Mouse (Mus musculus): ENCODE measurements around the gene S100a14.

Gene S100a14

DNA sequence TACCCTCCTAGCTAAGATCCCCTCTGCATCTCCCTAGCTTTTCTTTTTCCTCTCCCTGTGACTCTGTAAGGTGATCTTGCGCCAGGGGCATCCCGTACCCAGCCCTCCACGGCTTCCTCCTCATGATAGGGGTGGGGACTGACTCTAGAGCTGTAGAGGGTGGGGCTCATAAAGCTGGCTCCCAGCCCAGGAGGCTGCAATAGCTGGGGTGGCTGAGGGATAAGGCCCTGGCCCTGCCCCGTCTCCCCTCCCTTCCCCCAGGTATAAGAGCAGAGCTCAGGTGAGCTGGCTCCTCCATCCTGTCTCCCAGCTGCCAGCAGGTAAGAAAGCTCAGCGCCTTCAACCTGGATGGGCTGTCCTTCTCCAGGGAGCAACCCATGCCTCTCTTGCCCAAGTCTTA, at the start of gene S100a14:
TSS of gene S100a14 (plus strand) at position 277 of the 400 bp plus-strand sequence.
- in situ Hi-C loops (cut with MboI, MseI), result loop anchor here (5.0 kb wide), 1 partner anchor 86 kb away; the partner anchor contains the start of gene S100a6

DNA sequence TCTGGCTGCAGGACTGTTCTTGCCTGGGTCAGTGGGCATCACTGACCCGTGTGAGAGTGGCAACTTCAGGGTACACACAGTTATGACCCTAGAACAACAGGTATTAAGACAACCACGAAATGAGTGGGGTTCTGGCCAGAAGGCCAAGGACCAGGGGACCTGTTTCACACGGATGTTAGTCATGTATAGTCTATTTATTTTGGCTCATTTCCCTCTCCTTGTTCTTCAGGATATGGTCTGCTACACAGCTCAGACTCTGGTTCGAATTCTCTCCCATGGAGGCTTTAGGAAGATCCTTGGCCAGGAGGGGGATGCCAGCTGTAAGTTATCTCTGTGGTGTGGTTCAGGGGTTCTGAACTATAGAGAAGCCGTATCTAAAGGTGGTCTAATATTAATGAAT, 39.7 kb upstream of the S100a14 start:
- in situ Hi-C loops (cut with MboI, MseI), result no loop called here

DNA sequence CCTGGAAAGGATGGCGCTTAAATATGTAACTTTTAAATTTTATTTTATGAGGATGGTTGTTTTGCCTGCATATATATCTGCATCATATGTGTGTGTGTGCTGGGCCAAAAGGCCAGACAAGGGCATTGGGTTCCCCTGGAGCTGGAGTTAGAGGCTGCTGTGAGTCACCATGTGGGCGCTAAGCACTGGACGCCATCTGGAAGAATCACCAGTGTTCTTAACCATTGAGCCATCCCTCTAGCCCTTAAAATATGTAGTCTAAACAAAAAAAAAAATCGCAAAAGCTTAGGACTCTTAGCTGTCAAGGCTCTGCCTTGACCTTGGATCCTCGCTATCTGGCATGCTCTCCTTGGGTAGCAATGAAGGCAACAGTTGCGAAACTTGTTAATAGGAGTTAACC, 38.1 kb upstream of the S100a14 start:
- in situ Hi-C loops (cut with MboI, MseI), result no loop called here

DNA sequence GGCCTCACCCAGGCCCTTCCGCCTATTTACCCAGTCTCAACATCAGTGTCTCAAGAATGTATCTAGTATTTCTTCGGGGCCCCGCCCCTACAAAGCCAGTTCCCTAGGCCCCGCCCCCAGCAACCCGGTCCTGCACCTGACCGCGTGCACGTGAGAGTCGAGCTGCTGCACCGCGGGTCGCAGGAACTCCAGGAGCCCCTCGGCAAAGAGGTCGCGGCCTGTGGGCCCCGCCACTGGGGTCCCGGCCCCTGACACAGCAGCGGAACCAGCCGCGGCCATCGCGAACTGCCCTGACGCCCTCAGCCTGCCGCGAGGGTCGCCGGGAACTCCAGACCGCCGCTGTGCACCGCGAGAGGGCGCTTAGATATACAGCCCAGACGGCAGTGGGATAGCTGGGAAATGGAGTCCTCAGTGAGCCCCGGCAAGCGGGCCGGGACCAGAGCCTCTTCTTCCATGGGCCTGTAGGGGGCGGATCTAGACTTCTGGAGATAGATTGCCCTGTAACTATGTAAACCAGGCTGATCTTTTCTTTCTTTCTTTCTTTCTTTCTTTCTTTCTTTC, 35.9 kb upstream of the S100a14 start, which contains the start of gene Snapin:
TSS of gene Snapin (minus strand) at position 338 of the 561 bp plus-strand sequence.
- in situ Hi-C loops (cut with MboI, MseI), result loop anchor here (5.0 kb wide), 1 partner anchor 97 kb away; no protein-coding TSS in a partner anchor

DNA sequence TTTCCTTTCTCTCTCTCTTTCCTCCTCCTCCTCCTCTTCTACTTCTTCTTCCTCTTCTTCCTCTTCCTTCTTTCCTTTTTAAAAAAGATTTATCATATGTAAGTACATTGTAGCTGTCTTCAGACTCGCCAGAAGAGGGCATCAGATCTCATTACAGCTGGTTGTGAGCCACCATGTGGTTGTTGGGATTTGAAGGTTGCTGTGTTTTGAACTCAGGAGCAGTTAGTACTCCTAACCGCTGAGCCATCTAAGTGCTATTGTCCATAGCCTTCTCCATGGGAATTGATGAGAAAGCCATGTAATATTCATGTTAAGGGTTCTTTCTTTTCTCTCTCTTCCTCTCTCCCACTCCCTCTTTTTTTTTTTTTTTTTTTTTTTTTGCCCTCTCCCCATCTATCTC, 35.3 kb upstream of the S100a14 start:
- in situ Hi-C loops (cut with MboI, MseI), result loop anchor here (5.0 kb wide), 1 partner anchor 96 kb away; no protein-coding TSS in a partner anchor

DNA sequence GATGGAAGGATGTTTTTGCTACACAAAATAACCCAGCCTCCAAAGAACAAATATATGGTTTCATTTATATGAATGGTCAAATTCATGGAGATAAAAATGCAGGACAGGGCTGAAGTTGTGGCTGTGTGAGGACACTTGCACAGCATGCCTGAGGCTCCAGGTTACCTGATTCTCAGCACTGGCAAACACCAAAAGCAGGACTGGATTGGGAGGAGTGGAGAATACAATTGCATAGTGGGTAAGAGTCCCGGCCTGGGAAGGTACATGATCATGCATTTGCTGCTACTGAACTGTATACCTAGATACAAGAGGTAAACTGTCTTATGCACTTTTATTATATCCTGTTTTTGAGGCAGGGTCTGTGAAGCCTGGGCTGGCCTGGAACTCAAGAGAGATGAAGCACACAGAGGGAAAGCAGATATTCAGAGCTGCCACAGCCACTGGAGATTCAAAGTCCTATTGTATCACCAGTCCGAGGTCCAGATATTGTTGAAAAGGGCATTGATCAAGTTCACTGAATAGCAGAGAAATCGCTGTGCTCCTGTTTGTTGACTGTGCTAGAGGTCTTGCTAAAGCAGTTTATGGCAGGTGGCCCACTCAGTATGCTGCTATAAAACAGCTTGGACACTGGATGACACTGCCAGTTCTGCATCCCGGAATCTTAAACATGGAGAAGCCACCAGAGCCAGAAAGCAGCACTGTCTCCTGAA, 32.7 kb upstream of the S100a14 start:
- in situ Hi-C loops (cut with MboI, MseI), result loop anchor here (5.0 kb wide), 1 partner anchor 93 kb away; no protein-coding TSS in a partner anchor

DNA sequence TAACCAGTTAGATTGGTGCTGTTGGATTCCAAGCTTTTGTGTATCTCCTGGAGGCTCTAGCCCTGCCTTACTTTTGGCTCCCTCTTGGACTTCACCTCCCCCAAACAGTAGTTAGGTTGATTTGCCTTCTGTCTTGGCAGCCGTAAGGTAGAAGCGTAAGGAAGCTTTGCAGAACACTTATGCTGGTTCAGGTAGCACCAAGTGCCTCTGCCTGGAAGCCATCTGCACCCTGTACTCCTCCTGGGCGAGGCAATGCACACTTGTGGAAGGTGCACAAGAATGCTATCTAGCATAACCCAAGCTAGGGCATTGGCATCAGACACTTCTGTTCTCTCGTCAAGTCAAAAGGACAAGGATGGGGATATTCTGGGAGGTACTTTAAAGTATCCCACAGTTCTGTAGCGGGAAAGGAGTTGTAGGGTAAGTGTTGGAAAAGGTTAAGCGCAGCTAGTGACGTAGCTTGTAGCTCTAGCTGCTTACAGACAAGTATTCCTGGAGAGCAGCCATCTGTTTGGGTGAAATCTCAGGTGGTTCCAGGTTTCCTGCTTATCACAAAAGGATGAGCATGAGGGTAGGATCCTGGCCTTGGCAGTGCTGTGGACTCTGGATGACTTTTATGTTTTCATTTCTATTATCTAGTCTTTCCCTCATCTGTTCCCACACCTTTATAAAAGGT, 30.7 kb upstream of the S100a14 start:
- in situ Hi-C loops (cut with MboI, MseI), result no loop called here

DNA sequence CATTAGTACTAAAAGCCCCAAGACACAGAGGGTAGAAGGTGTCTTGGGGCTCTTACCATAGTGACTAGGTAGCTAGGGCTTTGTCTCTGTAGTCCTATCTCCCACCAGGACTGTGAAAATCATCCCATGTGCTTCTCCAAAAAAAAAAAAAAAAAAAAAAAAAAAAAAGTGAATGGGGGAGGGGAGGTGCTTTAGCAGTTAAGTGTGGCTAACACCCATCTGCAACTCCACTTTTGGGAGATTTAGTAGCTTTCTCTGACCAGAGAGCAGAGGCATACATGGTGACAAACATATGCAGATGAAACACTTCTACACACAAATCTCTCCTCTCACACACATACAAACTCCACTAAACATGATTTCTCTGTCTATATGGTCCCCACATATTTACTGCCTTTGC, 29.1 kb upstream of the S100a14 start:
- in situ Hi-C loops (cut with MboI, MseI), result no loop called here

DNA sequence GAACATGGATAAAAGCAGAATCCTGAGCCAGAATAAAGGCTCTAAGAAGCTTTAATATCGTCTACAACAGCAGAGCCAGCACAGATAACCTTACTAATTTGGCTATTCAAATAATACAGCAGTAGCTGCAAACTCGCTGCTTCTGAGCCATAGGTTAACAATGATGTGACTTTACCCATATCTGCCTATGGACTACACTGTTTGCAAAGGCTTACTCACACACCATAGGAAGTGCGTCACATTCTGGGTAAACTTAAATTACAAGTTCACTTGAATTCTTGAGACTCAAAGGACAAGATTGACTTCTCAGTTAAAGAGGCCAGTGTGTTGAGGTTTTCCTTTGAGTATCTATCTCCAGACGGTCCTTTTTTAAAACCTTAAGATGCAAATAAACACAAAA, 23.2 kb upstream of the S100a14 start:
- in situ Hi-C loops (cut with MboI, MseI), result no loop called here

DNA sequence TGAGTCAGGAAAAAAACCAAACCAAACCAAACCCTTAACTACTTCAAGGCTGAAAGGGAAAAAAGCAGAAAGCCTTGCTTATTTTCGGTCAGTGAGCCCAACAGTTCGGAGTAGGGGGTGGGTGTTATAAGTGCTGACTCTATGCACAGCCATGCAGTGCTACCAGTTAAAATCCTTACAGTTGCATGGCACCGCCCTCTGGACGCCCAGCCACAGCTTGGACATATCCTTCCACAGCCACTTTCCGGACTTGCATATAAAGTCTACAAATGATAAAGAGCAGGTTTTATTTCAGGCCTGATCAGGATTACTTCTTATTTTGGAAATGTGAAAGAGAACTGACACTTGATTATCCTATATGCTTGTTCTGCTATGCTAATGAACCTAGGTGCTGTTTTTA, 21.4 kb upstream of the S100a14 start:
- in situ Hi-C loops (cut with MboI, MseI), result no loop called here

DNA sequence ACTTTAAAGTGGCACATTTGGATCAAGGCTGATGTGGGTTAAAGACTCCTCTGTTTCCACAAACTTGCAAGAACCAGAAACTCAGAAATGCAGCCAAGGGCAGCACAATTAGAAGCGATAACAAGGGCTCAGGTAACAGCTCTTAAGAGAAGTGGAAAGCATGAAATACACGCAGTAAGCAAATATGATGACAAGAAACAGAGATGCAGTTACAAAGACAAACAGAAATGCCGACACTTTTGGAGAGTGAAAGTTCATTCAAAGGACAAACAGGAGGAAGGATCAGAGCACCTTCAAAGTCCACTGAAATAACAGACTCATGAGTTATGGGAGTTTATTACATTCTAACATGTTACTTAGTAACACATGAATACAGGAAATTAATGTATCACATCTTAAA, 20.3 kb upstream of the S100a14 start:
- in situ Hi-C loops (cut with MboI, MseI), result no loop called here

DNA sequence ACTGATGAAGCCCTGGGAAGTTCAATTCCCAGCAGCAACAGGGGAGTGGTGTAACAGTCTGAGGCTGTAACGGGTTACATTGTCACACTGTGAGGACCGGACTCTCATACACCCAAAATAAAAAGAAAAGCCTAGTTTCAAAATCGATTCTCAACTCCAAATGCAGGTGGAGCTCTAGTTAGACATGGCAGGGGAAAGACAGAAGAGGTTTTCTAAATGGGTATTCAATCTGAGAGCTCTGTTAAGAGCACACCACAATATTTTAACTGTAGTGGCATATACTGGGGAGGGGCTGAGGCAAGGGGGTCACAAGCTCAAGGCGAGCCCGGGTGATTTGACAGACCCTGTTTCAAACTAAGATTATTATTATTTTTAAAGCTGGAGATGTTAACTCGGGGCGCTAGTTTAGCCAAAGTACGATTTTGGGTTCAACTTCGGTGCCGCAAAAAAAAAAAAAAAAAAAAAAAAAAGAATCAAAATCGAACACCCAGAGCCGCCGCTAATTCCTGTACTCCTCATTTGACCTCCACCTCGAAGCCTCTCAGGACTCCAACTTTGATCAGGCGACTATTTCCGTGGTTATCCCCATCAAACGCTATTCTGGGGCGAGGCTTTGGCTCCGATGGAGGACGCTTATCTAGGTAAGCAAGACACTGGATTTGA, 18.2 kb upstream of the S100a14 start:
- in situ Hi-C loops (cut with MboI, MseI), result no loop called here

DNA sequence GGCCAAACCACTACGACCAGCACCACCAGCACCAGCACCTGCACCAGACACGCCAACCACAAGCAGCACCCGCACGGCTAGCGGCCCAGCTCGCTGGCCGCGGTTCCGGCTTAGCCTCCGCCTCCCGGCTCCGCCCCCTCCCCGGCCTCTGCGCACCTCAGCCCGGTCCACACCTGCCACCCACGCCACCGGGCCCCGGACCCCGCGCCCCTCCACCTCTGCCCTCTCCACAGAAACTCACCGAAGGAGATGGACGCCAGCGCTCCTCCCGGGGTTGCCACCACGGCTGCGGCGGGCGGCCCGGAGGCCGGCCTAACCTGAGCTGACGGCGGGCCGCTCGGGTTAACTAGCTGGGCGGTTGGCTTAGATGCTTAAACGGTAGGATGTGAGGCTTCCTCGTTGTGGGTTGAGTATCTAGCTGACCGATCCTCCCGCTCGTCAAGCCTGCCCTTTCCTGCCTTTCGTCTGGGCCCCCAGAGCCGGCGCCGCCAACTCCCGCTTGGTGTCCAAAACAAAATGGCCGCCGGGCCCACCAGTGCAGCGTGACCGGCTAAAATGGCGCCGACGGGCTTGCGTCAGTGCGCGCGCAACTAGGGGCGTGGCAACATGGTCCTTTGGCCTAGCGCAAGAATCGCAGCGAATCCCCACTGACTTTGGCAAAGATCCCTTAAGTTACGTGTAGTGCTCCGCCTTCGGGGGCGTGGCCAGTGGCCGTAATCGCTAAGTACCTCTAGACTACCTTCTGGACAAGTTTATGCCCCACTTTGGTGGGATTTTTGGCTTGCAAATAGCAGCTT, 17.5 kb upstream of the S100a14 start, which contains the start of gene Chtop:
TSS of gene Chtop (minus strand) at position 549 of the 797 bp plus-strand sequence.
- in situ Hi-C loops (cut with MboI, MseI), result no loop called here

DNA sequence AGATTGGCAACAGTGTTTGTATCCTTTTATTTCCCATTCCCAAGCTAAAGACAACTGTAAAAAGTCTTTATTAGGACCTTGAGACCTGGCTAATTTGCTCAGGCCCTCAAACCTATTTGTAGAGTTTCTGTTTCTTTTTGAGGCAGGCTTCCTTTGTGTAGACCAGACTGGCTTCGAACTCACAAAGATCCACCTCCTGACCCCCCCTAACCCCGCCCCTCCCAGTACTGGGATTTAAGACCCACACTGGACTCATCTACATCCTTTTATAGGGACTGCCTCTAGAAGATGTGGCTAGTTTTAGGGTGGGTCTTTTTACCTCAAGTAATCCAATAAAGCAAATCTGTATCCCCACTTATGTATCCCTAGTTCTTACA, 16.9 kb upstream of the S100a14 start:
- in situ Hi-C loops (cut with MboI, MseI), result loop anchor here (10.0 kb wide), 1 partner anchor 135 kb away; no protein-coding TSS in a partner anchor

DNA sequence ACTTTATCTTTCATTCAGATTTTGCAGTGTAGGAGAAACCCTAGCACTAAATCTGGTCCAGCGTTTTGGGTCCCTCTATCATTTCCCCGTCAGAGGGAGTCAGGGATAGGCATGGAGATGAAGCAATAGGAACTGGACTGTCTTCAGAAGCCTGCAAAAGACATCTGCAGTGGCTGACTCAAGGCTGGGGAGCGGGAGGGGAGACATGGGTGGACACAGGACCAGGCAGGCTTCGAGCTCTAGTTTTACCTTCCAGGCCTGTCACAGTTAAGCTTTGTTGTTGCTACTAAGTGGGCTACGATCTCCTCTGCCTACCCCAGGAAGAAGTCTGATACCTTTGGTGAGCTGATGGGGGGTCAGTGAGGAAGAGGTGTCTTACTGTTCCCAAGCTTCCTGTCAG, 14.4 kb upstream of the S100a14 start:
- in situ Hi-C loops (cut with MboI, MseI), result loop anchor here (10.0 kb wide), 1 partner anchor 133 kb away; no protein-coding TSS in a partner anchor

DNA sequence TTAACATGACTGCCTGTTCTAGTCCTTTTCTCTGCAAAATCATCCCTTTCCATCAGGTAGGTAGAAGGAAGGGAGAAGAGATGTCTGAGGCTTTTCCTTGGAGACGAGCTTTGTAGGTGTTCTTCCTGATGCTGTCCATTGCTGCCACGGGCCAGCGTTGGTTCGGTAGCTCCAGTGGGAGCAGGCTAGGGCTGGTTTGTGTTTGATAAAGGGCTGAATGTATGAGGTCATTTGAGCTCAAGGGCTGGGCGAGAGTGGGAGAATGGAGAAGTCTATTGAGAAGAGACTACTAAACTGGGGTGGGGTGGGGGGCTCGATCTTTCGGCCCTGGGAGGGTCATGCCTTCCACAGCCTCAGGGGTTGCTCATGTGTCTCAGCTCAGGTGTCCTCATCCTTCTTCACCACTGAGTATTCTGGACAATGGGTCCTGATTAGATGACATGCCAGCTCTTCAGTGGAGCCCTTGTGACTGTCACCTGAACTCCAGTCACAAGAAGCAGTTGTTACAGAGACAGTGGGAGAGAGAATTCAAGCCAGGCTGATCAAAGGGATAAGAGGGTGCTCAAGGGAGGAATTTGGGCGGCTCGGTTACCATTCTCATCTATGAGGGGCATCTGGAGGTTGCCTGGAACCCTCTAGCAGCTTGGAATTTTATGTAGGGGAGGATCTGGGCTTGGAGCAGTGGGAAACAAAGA, 13.6 kb upstream of the S100a14 start:
- in situ Hi-C loops (cut with MboI, MseI), result loop anchor here (10.0 kb wide), 1 partner anchor 132 kb away; no protein-coding TSS in a partner anchor

DNA sequence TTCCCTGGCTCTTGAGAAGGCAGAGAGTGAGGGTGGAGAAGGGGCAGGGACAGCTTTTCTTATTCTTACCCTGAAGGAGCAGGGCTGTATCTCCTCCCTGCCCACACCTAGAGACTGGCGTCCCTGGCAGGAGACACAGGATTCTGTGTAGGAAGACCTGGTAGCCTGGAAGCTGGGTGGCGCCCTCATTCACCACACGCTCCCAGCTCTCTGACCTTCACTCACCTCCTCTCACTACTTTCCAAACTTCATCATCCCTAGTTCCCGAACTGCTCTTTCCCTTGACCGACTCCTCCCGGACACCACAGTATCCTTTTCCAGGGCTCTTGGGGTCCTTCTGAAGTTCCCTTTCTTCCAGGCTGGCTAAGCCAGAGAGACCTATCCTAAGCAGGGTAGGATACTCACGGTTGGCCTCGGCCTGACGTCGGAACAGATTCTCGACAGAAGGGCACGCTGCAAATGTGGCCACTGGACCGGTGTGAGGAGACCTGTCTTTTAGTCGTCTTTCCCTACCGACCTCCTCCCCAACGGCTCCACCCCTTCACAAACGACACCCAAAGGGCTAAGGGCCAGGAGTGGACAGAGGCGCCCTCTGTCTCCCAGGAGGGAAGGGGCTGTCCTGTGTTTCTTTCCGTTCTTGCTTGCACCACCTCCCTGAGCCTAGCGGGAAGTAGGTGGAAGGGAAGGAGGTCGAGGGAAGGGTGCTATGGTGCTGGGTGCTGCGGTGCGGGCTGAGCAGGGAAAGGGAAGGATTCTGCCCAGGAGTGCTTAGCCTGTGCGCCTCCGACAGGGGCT, 12.7 kb upstream of the S100a14 start, which contains the start of the genes S100a1 and S100a13:
TSS of gene S100a1 (minus strand) at position 597 of the 795 bp plus-strand sequence.
TSS of gene S100a13 (plus strand) at position 640 of the 795 bp plus-strand sequence.
- in situ Hi-C loops (cut with MboI, MseI), result loop anchor here (10.0 kb wide), 1 partner anchor 131 kb away; no protein-coding TSS in a partner anchor

DNA sequence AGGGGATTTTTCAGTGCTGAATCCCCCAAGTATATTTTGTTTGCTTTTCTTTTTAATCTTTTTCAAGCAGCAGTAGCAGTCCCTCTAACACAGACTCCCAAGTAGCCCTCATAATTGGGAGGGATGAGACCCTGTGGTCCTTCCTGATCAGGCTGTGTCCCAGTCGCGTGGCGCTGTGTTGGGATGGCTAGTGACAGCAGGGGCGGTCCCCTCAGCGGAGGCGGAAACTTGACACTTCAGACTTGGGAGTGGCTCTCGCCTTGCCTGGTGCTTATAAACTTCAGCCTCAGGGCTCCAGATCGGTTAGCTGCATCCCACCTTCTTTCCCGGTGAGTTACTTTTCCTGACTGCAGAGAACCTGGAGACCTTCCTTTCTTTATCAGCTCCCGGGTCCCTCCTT, 12.0 kb upstream of the S100a14 start:
- in situ Hi-C loops (cut with MboI, MseI), result loop anchor here (10.0 kb wide), 1 partner anchor 130 kb away; no protein-coding TSS in a partner anchor

DNA sequence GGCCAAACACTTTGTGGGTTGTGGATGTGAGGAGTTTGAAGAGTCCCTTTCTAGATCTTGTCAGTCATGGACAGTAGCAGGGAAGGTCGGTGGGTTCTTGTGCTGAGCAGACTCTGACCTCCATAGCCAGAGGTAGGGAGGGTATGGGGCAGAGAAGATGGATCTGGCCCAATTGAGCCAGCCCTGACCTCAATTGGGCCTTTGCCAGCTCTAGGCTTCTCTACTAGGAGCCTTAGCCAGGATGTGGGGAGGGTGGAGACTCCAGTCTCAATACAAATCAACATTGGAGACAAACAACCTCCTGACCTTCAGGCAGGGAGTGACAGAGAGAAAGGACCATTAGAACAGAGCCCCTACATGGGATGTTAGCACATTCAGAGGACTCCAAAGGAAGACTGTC, 11.4 kb upstream of the S100a14 start:
- in situ Hi-C loops (cut with MboI, MseI), result loop anchor here (10.0 kb wide), 1 partner anchor 130 kb away; no protein-coding TSS in a partner anchor
